Comparison of ENCODE assay signal across 13 mouse cellular contexts in genomic region chr2:159586697-159587473, GRCm38 (mm10).
DNase-seq lines count a peak whose midpoint lies in the region; ATAC-seq and TF ChIP-seq lines count a peak whose summit lies in the region.
"Had no signal": no experiment of that assay in that cellular context is flagged by ENCODE, and none has a peak within 500 bp of the region (broad histone marks: within the 10 kb centered on the region; RNA-seq: fewer than 3 reads in every experiment).

No protein-coding gene starts in this region.

- no peak overlapping the region for H3K27ac ChIP-seq in intestine, postnatal 0 days (ENCODE audit: low read depth, low read length)
- no peak overlapping the region for H3K27ac ChIP-seq in intestine, embryonic 16.5 days (ENCODE audit: low read length)
- H3K27ac ChIP-seq in midbrain, embryonic 14.5 days (replicated peaks; ENCODE audit: low read depth, low read length), result no peak overlapping the region
- no peak overlapping the region for H3K27ac ChIP-seq in midbrain, embryonic 16.5 days (ENCODE audit: low read length)
- H3K27ac ChIP-seq in stomach, postnatal 0 days (replicated peaks), result no peak overlapping the region
- H3K27ac ChIP-seq: liver, embryonic 13.5 days had no signal

- no peak overlapping the region for H3K4me2 ChIP-seq in intestine, postnatal 0 days (replicated peaks; ENCODE audit: low read depth)
- no peak overlapping the region for H3K4me2 ChIP-seq in intestine, embryonic 16.5 days (ENCODE audit: low read depth, low read length)
- H3K4me2 ChIP-seq in midbrain, embryonic 14.5 days (ENCODE audit: low read length), result no peak overlapping the region
- H3K4me2 ChIP-seq in midbrain, embryonic 16.5 days (ENCODE audit: low read length), result no peak overlapping the region
- no peak overlapping the region for H3K4me2 ChIP-seq in stomach, postnatal 0 days (replicated peaks; ENCODE audit: low read depth)
- H3K4me2 ChIP-seq: liver, embryonic 13.5 days had no signal

- no peak for ATAC-seq in intestine, postnatal 0 days
- ATAC-seq in intestine, embryonic 16.5 days, result no peak
- no peak for ATAC-seq in midbrain, embryonic 14.5 days (ENCODE audit: low FRiP score, low TSS enrichment)
- no peak for ATAC-seq in midbrain, embryonic 16.5 days
- ATAC-seq in stomach, postnatal 0 days (ENCODE audit: low FRiP score, low TSS enrichment), result no peak
- no peak for ATAC-seq in activated CD4-positive, CD25-positive, alpha-beta regulatory T cell, adult 4 months

- no peaks in the 10 kb centered on the region for H3K4me1 ChIP-seq in intestine, postnatal 0 days (replicated peaks; ENCODE audit: control insufficient read depth, insufficient read depth, low read length)
- no peaks in the 10 kb centered on the region for H3K4me1 ChIP-seq in intestine, embryonic 16.5 days (ENCODE audit: control insufficient read depth, insufficient read depth, low read length)
- H3K4me1 ChIP-seq in midbrain, embryonic 14.5 days (ENCODE audit: control insufficient read depth, insufficient read depth, low read length), result no peaks in the 10 kb centered on the region
- no peaks in the 10 kb centered on the region for H3K4me1 ChIP-seq in midbrain, embryonic 16.5 days (ENCODE audit: control insufficient read depth, insufficient read depth, low read length)
- H3K4me1 ChIP-seq in stomach, postnatal 0 days (replicated peaks; ENCODE audit: control insufficient read depth, insufficient read depth), result no peaks in the 10 kb centered on the region
- H3K4me1 ChIP-seq: liver, embryonic 13.5 days had no signal

- H3K36me3 ChIP-seq in intestine, postnatal 0 days (ENCODE audit: control insufficient read depth, insufficient read depth), result no peaks in the 10 kb centered on the region
- no peaks in the 10 kb centered on the region for H3K36me3 ChIP-seq in intestine, embryonic 16.5 days (ENCODE audit: control insufficient read depth, insufficient read depth, low read length)
- no peaks in the 10 kb centered on the region for H3K36me3 ChIP-seq in midbrain, embryonic 14.5 days (ENCODE audit: control insufficient read depth, insufficient read depth, low read length)
- no peaks in the 10 kb centered on the region for H3K36me3 ChIP-seq in midbrain, embryonic 16.5 days (ENCODE audit: control insufficient read depth, insufficient read depth, low read length)
- no peaks in the 10 kb centered on the region for H3K36me3 ChIP-seq in stomach, postnatal 0 days (ENCODE audit: control insufficient read depth, insufficient read depth, low read length)
- H3K36me3 ChIP-seq: liver, embryonic 13.5 days had no signal

- H3K9me3 ChIP-seq in intestine, postnatal 0 days (ENCODE audit: control insufficient read depth), result no peaks in the 10 kb centered on the region
- H3K9me3 ChIP-seq in intestine, embryonic 16.5 days (ENCODE audit: control insufficient read depth, low read length), result no peaks in the 10 kb centered on the region
- no peaks in the 10 kb centered on the region for H3K9me3 ChIP-seq in midbrain, embryonic 14.5 days (ENCODE audit: control insufficient read depth, low read length)
- H3K9me3 ChIP-seq in midbrain, embryonic 16.5 days (replicated peaks; ENCODE audit: control insufficient read depth, low read length, poor library complexity, severe bottlenecking), result no peaks in the 10 kb centered on the region
- H3K9me3 ChIP-seq in stomach, postnatal 0 days (ENCODE audit: control insufficient read depth, low read length), result no peaks in the 10 kb centered on the region
- H3K9me3 ChIP-seq: liver, embryonic 13.5 days had no signal

- 38% methylated on average over 6 of the region's 6 CpGs for WGBS in intestine, postnatal 0 days
- WGBS in intestine, embryonic 16.5 days, result 35% methylated on average over 6 of the region's 6 CpGs
- WGBS in midbrain, embryonic 14.5 days, result 63% methylated on average over 6 of the region's 6 CpGs
- 60% methylated on average over 6 of the region's 6 CpGs for WGBS in midbrain, embryonic 16.5 days
- WGBS in stomach, postnatal 0 days, result 43% methylated on average over 6 of the region's 6 CpGs

- no peak for TF ChIP-seq EP300 in stomach, postnatal 0 days (optimal IDR thresholded peaks at IDR 0.05)

- no peaks in the 10 kb centered on the region for H3K27me3 ChIP-seq in intestine, postnatal 0 days (replicated peaks; ENCODE audit: control insufficient read depth, insufficient read depth, low read length)
- H3K27me3 ChIP-seq in intestine, embryonic 16.5 days (replicated peaks; ENCODE audit: control insufficient read depth, insufficient read depth, low read length), result no peaks in the 10 kb centered on the region
- H3K27me3 ChIP-seq in midbrain, embryonic 14.5 days (ENCODE audit: control insufficient read depth, insufficient read depth, low read length), result no peaks in the 10 kb centered on the region
- H3K27me3 ChIP-seq in midbrain, embryonic 16.5 days (ENCODE audit: control insufficient read depth, insufficient read depth, low read depth, low read length), result no peaks in the 10 kb centered on the region
- no peaks in the 10 kb centered on the region for H3K27me3 ChIP-seq in stomach, postnatal 0 days (ENCODE audit: control insufficient read depth, insufficient read depth, low read length)
- H3K27me3 ChIP-seq: liver, embryonic 13.5 days had no signal

- peak; percentile 47 for TF ChIP-seq CTCF in intestine, postnatal 0 days (IDR thresholded peaks at IDR 0.05; ENCODE audit: low read depth)
- peak; percentile 56 for TF ChIP-seq CTCF in stomach, postnatal 0 days (IDR thresholded peaks at IDR 0.05; ENCODE audit: low read depth)

- H3K9ac ChIP-seq in intestine, postnatal 0 days (ENCODE audit: low read depth, low read length), result no peak overlapping the region
- no peak overlapping the region for H3K9ac ChIP-seq in intestine, embryonic 16.5 days (ENCODE audit: low read depth, low read length)
- H3K9ac ChIP-seq in midbrain, embryonic 14.5 days (replicated peaks; ENCODE audit: low read length), result no peak overlapping the region
- H3K9ac ChIP-seq in midbrain, embryonic 16.5 days (ENCODE audit: low read depth, low read length), result no peak overlapping the region
- no peak overlapping the region for H3K9ac ChIP-seq in stomach, postnatal 0 days (ENCODE audit: low read length)
- H3K9ac ChIP-seq: liver, embryonic 13.5 days had no signal

- no peak overlapping the region for H3K4me3 ChIP-seq in intestine, postnatal 0 days (ENCODE audit: low read depth, low read length)
- H3K4me3 ChIP-seq in intestine, embryonic 16.5 days (ENCODE audit: low read length), result no peak overlapping the region
- no peak overlapping the region for H3K4me3 ChIP-seq in midbrain, embryonic 14.5 days (replicated peaks; ENCODE audit: low read depth, low read length)
- H3K4me3 ChIP-seq in midbrain, embryonic 16.5 days (ENCODE audit: low read depth, low read length), result no peak overlapping the region
- H3K4me3 ChIP-seq in stomach, postnatal 0 days (ENCODE audit: low read depth, low read length), result no peak overlapping the region
- H3K4me3 ChIP-seq: erythroblast, embryonic 14.5 days; liver, embryonic 13.5 days had no signal

- DNase-seq in adrenal gland, postnatal 36 days, result peak; percentile 14 to 21
- no peak for DNase-seq in adrenal gland, postnatal 25 days
- DNase-seq in midbrain, embryonic 14.5 days, result peak; percentile 57
- DNase-seq in stomach, postnatal 0 days (ENCODE audit: low spot score), result no peak
- DNase-seq: adrenal gland, postnatal 14 days; cerebellum, adult 8-10 months; gastrocnemius, postnatal 10 days; liver, embryonic 13.5 days had no signal

Comparison
In these comparisons a context has a peak if more than half of its experiments do, and no peak if none do; other contexts are left out.
1. DNase-seq: peak in adrenal gland, postnatal 36 days (2 of 2) and midbrain, embryonic 14.5 days (single experiment); none in adrenal gland, postnatal 25 days (single experiment) and stomach, postnatal 0 days (single experiment).